Mouse (Mus musculus) cerebellum, postnatal 14 days (tissue): ENCODE measurements around the gene Spic.

ENCODE experiments used
- DNase-seq, 2 experiments: peaks; one replicate each; pipeline ENCODE4 v3.0.0; 2021; ENCODE audit warnings: mixed read lengths in 2 of 2

The Spic gene

DNA sequence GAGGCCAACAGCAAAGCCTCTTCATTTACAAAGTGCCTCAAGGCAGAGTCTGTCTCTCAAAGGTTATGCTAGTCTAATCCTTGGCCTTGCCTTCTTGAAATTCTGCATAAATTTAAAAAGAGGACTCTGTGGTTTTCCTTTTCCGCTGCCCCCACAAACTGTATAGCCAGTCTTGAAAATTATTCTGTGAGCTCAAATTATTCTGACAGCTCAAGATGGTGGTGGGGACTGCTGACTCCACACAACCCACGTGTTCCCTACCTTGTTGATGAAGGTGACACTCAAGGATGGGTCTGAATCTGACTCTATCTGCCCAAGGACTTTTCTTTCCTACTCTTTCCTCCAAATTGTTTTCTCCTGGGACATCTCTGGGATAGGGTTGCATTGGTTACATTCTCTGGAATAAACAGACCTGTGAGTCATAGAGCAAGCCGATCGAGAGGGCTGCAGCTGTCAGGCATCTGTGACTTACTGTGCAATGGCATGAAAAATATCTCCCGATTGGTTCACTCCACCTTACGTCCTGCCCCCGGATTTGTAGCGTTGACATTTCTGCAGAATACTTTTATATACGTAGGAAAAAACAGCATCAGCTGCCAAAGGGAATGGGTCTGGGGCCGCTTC is 53.4 kb downstream of the Spic start:
- DNase-seq, result no peak

DNA sequence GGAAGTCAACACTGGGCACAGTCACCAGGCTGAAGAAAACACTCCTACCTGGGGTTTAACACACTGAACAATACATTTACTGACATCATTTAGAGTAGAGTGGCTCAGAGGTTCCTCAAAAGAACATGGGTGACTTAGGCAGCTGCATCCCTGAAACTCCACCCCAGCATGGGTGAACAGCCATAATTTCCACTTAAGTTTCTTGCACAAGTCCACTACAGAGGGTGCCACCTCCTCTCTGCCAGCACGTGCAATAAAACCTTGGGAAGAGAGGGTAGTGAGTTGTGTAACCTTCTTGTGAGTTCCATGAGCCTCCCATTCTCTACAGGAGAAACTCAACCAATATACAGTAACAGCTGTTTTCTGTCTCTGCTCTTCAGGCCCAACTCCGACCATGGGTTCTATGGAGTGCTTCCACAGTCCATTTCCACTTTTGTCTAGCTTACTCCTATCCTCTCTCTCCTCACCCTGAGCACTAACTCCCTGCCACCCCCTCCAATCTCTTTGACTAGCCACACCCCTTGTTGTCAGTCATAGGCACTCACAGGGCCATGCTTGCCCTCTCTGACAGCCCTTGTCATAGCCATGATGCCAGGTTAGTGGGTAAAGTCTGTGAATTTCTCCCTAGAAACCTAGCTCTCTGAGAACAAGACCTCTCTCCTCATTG is 54.0 kb downstream of the Spic start:
- DNase-seq, result no peak

DNA sequence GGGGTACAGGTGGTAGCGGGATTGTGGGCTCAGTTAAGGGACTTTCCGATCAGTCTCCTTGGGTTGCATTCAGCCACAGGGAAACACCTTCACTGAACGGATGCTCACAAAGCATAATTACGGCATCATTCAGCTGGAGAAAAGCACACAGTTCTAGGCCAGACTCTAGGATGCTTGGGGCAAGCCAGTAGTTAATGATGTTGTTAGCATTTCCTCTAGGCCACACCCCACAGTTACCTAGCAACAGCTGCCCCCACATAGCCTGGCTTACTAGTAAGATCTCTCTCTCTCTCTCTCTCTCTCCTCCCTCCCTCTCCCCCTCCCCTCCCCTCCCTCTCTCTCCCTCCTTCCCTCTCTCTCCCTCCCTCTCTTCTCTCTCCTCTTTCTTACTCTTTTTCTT is 57.8 kb downstream of the Spic start:
- no peak for DNase-seq

DNA sequence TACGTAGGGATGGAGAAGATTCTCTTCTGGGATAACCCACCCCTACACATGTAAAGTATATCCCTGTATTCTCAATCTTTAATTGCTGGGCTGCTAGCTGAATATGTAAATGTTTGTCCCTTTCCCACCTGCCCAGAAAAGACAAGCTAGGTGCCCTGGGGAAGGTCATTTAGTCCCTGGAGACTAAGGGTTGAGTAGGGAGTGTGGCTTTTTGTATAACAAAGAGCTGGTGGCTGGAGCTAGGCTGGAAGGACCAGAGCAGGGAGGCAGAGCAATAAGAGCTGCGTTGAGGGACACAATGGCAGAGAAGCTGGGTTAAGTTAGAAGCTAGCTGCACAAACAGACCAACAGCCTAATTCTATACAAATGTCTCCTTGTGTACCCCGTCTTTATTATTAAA is 58.6 kb downstream of the Spic start:
- no peak for DNase-seq
